Comparison of ENCODE assay signal across 24 mouse cellular contexts in the genomic region with DNA sequence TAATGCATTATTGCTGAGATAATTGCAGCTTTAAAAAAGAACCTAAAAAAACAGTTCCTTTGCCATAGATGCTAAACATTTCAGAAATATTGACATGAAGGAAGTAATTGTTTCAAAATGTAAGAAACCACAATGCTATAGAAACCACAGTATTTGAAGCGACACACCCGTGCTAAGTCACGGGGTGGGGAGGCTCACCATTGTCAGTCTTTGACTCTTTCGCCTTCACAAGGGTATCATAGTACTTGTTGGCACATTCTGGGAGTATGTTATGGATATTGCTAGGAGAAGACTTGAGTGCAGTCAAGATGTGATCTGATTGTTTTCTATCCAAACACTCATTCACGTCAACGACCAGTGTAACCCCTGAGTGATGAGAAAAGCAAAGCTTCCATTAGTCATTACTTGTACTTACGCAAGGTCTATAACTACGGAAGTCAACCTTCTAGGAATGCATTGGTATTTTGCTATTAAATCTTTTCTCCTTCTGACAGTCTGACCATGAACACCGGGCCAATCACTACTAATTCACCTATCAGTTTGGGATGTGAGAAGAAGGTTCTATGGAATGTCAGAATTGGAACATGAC. TPM values are rescaled to one million over a fixed set of nuclear protein-coding genes. Genes with fewer than 3 reads are reported as not detected.
DNase-seq lines count a peak whose midpoint lies in the region; ATAC-seq and TF ChIP-seq lines count a peak whose summit lies in the region.
"Had no signal": no experiment of that assay in that cellular context is flagged by ENCODE, and none has a peak within 500 bp of the region (broad histone marks: within the 10 kb centered on the region; RNA-seq: fewer than 3 reads in every experiment).

No protein-coding gene starts in this region.

- 64% methylated on average over 9 of the region's 9 CpGs for WGBS in thymus, adult 2 months

- no peak for TF ChIP-seq CTCF in thymus, adult 2 months (IDR thresholded peaks at IDR 0.05; ENCODE audit: borderline replicate concordance, control insufficient read depth, extremely low read depth, insufficient read depth, low read length, poor library complexity)

- no peak overlapping the region for H3K27ac ChIP-seq in thymus, adult 2 months (ENCODE audit: control insufficient read depth, insufficient read depth, low read length)
- H3K27ac ChIP-seq: hindbrain, embryonic 13.5 days; intestine, embryonic 15.5 days; left cerebral cortex, adult 2 months; macrophage; midbrain, embryonic 15.5 days had no signal

- peak; percentile 29 for ATAC-seq in activated CD4-positive, CD25-positive, alpha-beta regulatory T cell, adult 4 months
- ATAC-seq in megakaryocyte progenitor cell, adult 5-6 weeks (replicated peaks; ENCODE audit: poor library complexity): peak; percentile 18; the same call in 1 of the 2 replicates
- ATAC-seq: forebrain, embryonic 16.5 days; intestine, embryonic 15.5 days; liver, embryonic 12.5 days; midbrain, embryonic 15.5 days had no signal

- peak; percentile 4 for DNase-seq in thymus, postnatal 25 days
- DNase-seq in thymus, adult 2 months: no peak
- DNase-seq in kidney, postnatal 4 days: no peak
- no peak for DNase-seq in frontal cortex, postnatal 36 days (ENCODE audit: low spot score in 2 of 2)
- no peak for DNase-seq in ovary, adult 18-20 months (ENCODE audit: low spot score)
- DNase-seq: adrenal gland, adult 2 months; cerebellum, postnatal 10 days; embryo, embryonic 11 days; heart, postnatal 14 days; kidney, adult 9 months; kidney, postnatal 25 days; layer of hippocampus, adult 9-11 months; lung, embryonic 14.5 days had no signal

- no peaks in the 10 kb centered on the region; the same call in 1 of the 2 replicates for H3K4me1 ChIP-seq in thymus, adult 2 months (replicated peaks; ENCODE audit: control insufficient read depth, insufficient read depth, low read length)
- H3K4me1 ChIP-seq: hindbrain, embryonic 13.5 days; intestine, embryonic 15.5 days; midbrain, embryonic 15.5 days had no signal

- H3K4me3 ChIP-seq in thymus, adult 2 months (ENCODE audit: control insufficient read depth, insufficient read depth, low read length): no peak overlapping the region
- H3K4me3 ChIP-seq: heart, embryonic 12.5 days; hindbrain, embryonic 13.5 days; intestine, embryonic 15.5 days; left cerebral cortex, adult 2 months; liver, embryonic 12.5 days; midbrain, embryonic 15.5 days had no signal

- H3K27me3 ChIP-seq in thymus, adult 2 months (ENCODE audit: control insufficient read depth, insufficient read depth, low read length): no peaks in the 10 kb centered on the region
- H3K27me3 ChIP-seq: heart, embryonic 12.5 days; hindbrain, embryonic 13.5 days; intestine, embryonic 15.5 days; liver, embryonic 12.5 days; midbrain, embryonic 15.5 days had no signal

- no peak for TF ChIP-seq POLR2A in thymus, adult 2 months (IDR thresholded peaks at IDR 0.05; ENCODE audit: control insufficient read depth, extremely low read depth, insufficient read depth, low read length, poor library complexity)

- H3K36me3 ChIP-seq in thymus, adult 2 months (ENCODE audit: control insufficient read depth, insufficient read depth, low read length): peaks cover 7% of the 10 kb centered on the region
- H3K36me3 ChIP-seq: intestine, embryonic 15.5 days; midbrain, embryonic 15.5 days had no signal

RNA-seq across cellular contexts. Expression of gene F2rl2, which starts 11.9 kb away (rescaled TPM):
- 2.1 and 2.4 TPM in 2 replicates for polyA plus RNA-seq in thymus, adult 2 months (2012; rRNA removed)
- 1 to 10 TPM; 8.3 to 9.3 TPM for polyA plus RNA-seq in activated CD4-positive, CD25-positive, alpha-beta regulatory T cell, adult 4 months (2017; shearing (Covaris generic))
- total RNA-seq in megakaryocyte progenitor cell, adult 5-6 weeks (2015): 0.73 and 1.0 TPM in 2 replicates
- total RNA-seq in megakaryocyte progenitor cell, adult 5-6 weeks (2017): 0.07 TPM in 1 of 2 replicates, not detected in the other
- total RNA-seq: gastrocnemius, adult 18-20 months had no signal
